8 mouse cellular contexts compared by ENCODE assay signal in genomic region chr9:121858153-121858488, GRCm38 (mm10). TPM values are rescaled to one million over a fixed set of nuclear protein-coding genes. Genes with fewer than 3 reads are reported as not detected.
DNase-seq lines count a peak whose midpoint lies in the region; ATAC-seq and TF ChIP-seq lines count a peak whose summit lies in the region.

TSS of gene Higd1a (minus strand) at chr9:121858362.

- 0 out of 2 replicates have a peak, but pooled peaks cover 5% of the 10 kb centered on the region for H3K4me1 ChIP-seq in hindbrain, postnatal 0 days (ENCODE audit: insufficient read depth, low read length)

- H3K27me3 ChIP-seq in hindbrain, postnatal 0 days (ENCODE audit: insufficient read depth, low read length): no peaks in the 10 kb centered on the region

- intact Hi-C loops in gastrocnemius, adult 2 months (cut with DNase I): loop anchor here (10.0 kb wide), 1 partner anchor 437 kb away; the partner anchor contains the start of gene Ano10

- H3K4me2 ChIP-seq in hindbrain, postnatal 0 days (ENCODE audit: low read depth, low read length): peak within 1 kb of the TSS; percentile 94

- ATAC-seq in activated CD4-positive, CD25-positive, alpha-beta regulatory T cell, adult 4 months: no peak
- no peak for ATAC-seq in hindbrain, postnatal 0 days
- peak; percentile 55 for ATAC-seq in megakaryocyte, adult 5-6 weeks (ENCODE audit: poor library complexity, severe bottlenecking)

- no peak for DNase-seq in frontal cortex, adult 2 months (ENCODE audit: extremely low spot score in 1 of 2, low spot score in 1 of 2)
- DNase-seq in frontal cortex, postnatal 36 days (ENCODE audit: low spot score in 2 of 2): no peak
- no peak for DNase-seq in gastrocnemius, adult 2 months
- DNase-seq in hindbrain, postnatal 0 days (ENCODE audit: low spot score): no peak
- DNase-seq in cerebellum, adult 9-11 months: no peak
- no peak for DNase-seq in right cerebral cortex, postnatal 4 days

- TF ChIP-seq CTCF in gastrocnemius, adult 2 months (IDR thresholded peaks at IDR 0.05): no peak
- TF ChIP-seq CTCF in hindbrain, postnatal 0 days (IDR thresholded peaks at IDR 0.05; ENCODE audit: low read depth): no peak

- 7% methylated on average over 6 of the region's 6 CpGs for WGBS in hindbrain, postnatal 0 days

- H3K9me3 ChIP-seq in hindbrain, postnatal 0 days (ENCODE audit: low read length): no peaks in the 10 kb centered on the region

- peak within 1 kb of the TSS; percentile 93 for H3K9ac ChIP-seq in hindbrain, postnatal 0 days (replicated peaks; ENCODE audit: low read length)

- peak within 1 kb of the TSS; percentile 100 for H3K27ac ChIP-seq in gastrocnemius, adult 2 months
- H3K27ac ChIP-seq in hindbrain, postnatal 0 days: peak within 1 kb of the TSS; percentile 93

- peak within 1 kb of the TSS; percentile 76 for H3K4me3 ChIP-seq in gastrocnemius, adult 2 months
- H3K4me3 ChIP-seq in hindbrain, postnatal 0 days (ENCODE audit: low read length): peak within 1 kb of the TSS; percentile 88

- H3K36me3 ChIP-seq in hindbrain, postnatal 0 days (ENCODE audit: insufficient read depth, low read length): no peaks in the 10 kb centered on the region

RNA-seq across cellular contexts. Expression of gene Higd1a, which starts in this region (rescaled TPM):
- 82.0 and 93.0 TPM in 2 replicates for polyA plus RNA-seq in frontal cortex, adult 2 months (2012; rRNA removed)
- polyA plus RNA-seq in activated CD4-positive, CD25-positive, alpha-beta regulatory T cell, adult 4 months (2017; shearing (Covaris generic)): 100 to 1,000 TPM; 125 to 151 TPM
- 100 to 1,000 TPM in 1 of 2 experiments, 10 to 100 TPM in 1; 89.1 to 111 TPM for total RNA-seq in gastrocnemius, adult 2 months (2021)
- total RNA-seq in hindbrain, postnatal 0 days (2014; rRNA removed): 27.2 and 36.9 TPM in 2 replicates
- polyA plus RNA-seq in hindbrain, postnatal 0 days (2015; fragmentation: Nextera tagmentation; extraction: Ambion mirVana): 191 and 197 TPM in 2 replicates
- total RNA-seq in megakaryocyte, adult 5-6 weeks (2015): 64.0 and 80.3 TPM in 2 replicates
- total RNA-seq in megakaryocyte, adult 5-6 weeks (2017): 9.5 and 13.5 TPM in 2 replicates
